Mouse (Mus musculus) gastrocnemius, adult 8-10 months (tissue): Measurements from ENCODE around the gene Rpain. TPM values are rescaled to one million over a fixed set of nuclear protein-coding genes. Genes with fewer than 3 reads are reported as not detected.

Experiments
- DNase-seq, 2 experiments: peaks; one replicate each; pipeline ENCODE4 v3.0.0; 2022; ENCODE audit warnings: low spot score in 2 of 2
- total RNA-seq, 4 experiments: library from RNA; stranded (reverse); gene quantifications; 2 replicates each; pipeline ENCODE4 v1.2.4; 2022

The Rpain gene
- total RNA-seq, 4 experiments from 2014 or later: 10.9 to 16.4 (median 12.2) TPM

DNA sequence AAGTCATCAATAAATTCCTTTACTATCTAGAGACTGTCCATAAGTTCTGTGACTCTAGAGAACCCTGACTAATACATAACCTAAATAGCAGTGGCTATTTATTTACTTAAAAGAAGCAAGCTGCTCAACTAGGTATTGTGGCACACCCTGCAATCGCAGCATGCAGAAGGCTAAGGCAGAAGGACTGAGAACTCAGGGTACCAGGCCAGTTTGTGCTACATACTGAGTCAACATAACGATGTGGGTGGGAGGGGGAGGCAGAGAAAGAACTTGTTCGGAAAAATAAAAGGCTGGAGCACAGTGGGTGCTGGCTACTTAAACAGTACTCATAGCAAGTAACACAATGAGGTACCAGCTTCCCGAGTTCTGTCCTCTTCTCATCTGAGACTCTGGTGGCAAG is 31.2 kb downstream of the Rpain start:
- DNase-seq: no peak

- peak in 1 of 2 experiments; percentile 7 for DNase-seq
These were observed 33.8 kb downstream of the Rpain start for GRCm38 (mm10) chr11:71003611-71004315.

DNA sequence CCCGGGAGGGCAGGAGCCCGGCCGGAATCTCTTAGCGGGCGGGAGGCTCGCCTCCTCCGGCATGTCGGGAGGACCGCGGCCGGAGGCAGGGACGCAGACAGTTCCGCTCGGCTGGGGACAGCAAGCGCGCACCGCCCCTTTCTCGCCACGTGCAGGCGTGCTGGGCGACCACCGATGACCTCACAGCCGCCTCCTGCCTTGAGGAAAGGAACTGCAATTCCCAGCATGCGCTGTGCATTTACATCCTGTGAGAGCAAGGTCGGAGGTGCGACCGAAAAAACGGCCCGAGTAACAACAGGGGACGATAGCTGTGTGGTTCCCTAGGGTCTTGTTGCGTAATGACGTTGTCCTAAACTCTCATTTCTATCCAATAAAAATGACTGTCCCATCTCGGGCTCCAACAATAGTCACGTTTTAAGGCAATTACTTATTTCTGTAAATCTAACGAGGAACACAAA is 34.3 kb downstream of the Rpain start, which contains the start of gene Dhx33:
Dhx33 (minus strand) TSS at position 122 of the 458 bp plus-strand sequence.
- DNase-seq: peak; percentile 91 to 93

DNA sequence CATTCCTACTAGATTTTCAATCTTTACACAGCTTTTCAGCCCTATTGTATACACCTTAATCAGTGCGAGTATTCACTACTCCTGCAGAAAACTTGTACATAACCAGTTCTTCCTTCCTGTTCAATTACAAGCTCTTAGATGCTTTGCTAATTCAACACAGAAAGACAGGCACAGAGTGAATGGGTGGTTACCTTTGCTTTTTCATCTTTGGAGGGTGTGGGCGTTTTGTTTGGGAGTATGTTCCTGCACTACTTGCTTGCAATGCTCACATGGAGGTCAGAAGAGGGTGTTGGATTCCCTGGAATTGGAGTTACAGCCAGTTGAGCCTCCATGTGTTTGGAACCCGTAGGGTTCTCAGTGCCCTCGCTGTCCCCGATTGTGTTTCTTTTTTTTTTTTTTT is 35.0 kb downstream of the Rpain start:
- DNase-seq: no peak

DNA sequence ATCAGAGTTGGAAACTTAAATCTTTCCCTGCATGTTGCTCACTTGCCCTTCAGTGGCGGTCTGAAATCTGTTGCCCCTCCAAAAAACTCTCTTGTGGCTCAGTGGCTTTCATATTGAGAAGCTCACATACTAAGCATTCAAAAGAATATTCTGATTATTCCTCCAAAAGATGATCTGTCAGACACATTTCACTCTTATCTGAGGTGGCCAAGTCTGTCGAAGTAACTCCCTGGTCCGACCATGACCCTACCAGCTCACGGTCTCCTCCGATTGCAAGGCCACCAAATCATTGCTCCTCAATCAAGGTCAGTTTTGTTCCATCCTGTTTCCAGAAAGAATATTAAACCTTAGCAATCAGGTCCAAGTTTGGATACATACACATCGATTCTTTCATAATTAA is 37.0 kb downstream of the Rpain start:
- DNase-seq: no peak

GRCm38 (mm10) chr11:71007831-71008230 is 37.8 kb downstream of the Rpain start:
- no peak for DNase-seq

- DNase-seq: no peak
These were observed 38.3 kb downstream of the Rpain start for GRCm38 (mm10) chr11:71008321-71008720.

DNA sequence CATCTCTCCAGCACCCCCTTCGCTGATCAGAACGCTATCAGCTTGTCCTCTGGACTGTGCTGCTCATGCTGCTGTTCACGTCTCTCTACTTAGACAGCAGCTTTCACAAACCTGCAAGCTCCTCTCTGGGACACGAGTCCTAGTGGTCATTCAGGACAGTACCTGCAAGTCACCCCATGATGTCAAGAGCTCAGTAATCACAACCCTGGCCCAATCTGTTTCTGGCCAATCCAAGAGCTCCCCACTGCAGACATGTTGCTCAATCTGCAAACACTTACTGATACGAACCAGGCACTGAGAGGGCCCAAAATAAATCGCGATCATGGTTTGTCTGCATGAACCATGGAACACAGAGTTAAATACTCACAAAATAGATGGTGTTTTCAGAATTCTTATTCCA is 42.7 kb downstream of the Rpain start:
- no peak for DNase-seq

- DNase-seq: no peak
These were observed 47.0 kb downstream of the Rpain start for GRCm38 (mm10) chr11:71017051-71017450.

- DNase-seq: no peak
These were observed 48.6 kb downstream of the Rpain start for GRCm38 (mm10) chr11:71018416-71019200.

DNA sequence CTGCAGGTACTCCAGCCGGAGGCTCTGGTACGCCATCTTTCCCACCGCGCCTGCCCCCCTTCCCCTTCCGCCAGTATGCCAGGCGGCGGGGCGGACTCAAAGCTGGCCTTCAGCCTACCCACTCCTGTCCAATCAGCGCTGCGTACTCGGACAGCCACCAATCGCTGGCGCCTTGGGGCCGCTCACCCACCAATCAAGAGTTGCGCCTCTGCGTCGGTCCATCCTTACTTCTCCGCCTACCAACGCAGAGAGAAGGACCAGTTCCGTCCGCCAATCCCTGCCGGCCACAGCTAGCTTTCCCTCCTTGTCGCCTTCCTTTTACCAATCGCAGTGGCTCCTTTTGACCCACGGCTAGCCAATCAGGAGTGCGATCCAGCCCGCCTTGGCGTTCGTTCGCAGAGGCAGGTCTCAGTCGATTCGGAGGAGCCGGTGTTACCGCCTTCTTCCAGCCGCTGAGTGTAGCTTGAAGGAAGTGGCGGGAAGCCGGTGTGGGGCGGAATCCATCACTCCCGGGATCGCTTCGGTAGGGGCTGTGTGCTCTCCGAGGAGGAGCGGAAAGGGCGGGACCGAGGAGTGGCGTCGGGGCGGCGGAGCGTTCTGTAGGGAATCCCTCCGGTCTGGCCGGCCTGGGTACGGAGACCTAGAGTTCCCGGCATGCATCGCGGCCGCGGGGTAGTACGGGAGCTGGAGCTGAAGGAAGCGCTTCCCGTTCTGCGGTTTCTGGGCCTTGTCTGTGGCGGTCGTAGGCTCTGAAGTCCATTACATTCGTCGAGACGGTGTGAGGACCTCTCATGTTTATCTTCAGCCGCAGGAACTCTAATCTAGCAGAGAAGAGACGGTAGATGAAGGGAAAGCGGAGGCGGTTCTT is 49.4 kb downstream of the Rpain start, which contains the start of the genes Mis12 and Derl2:
Mis12 (plus strand) TSS at position 411 of the 868 bp plus-strand sequence.
Derl2 (minus strand) TSS at position 641 of the 868 bp plus-strand sequence.
- peak; percentile 98 for DNase-seq

Other genes with a start within 250 kb of the Rpain start
- 10 to 100 TPM; 12.5 to 14.8 (median 13.5) TPM for gene Zfp3, start 206.0 kb upstream of the Rpain start, total RNA-seq
- not detected for gene Scimp, start 157.6 kb upstream of the Rpain start, total RNA-seq
- 10 to 100 TPM; 36.0 to 42.2 (median 41.6) TPM for gene Rabep1, start 125.4 kb upstream of the Rpain start, total RNA-seq
- gene Nup88, start 240 bp upstream of the Rpain start, total RNA-seq: 10 to 100 TPM; 26.4 to 38.5 (median 31.9) TPM
- gene C1qbp, start 12.8 kb downstream of the Rpain start, total RNA-seq: 100 to 1,000 TPM; 119 to 137 (median 127) TPM
- gene Dhx33, start 34.2 kb downstream of the Rpain start, total RNA-seq: 10 to 100 TPM in 1 of 4 experiments, 1 to 10 TPM in 3; 6.5 to 10.2 (median 8.3) TPM
- 1 to 10 TPM; 3.6 to 6.5 (median 4.6) TPM for gene Mis12, start 49.4 kb downstream of the Rpain start, total RNA-seq
- gene Derl2, start 49.6 kb downstream of the Rpain start, total RNA-seq: 10 to 100 TPM in 3 of 4 experiments, 1 to 10 TPM in 1; 9.8 to 15.4 (median 13.4) TPM
- under 1 TPM in 2 of 4 experiments, not detected in 2; 0.53 to 0.64 TPM for gene 6330403K07Rik, start 63.3 kb downstream of the Rpain start, total RNA-seq
- gene Nlrp1a, start 174.5 kb downstream of the Rpain start, total RNA-seq: under 1 TPM; 0.22 to 0.27 (median 0.25) TPM